Mouse (Mus musculus) C2C12 (cell line): ENCODE data around the gene Fkbp10. TPM values are rescaled to one million over a fixed set of nuclear protein-coding genes. Genes with fewer than 3 reads are reported as not detected.
A peak's percentile ranks its signal among the peaks of the same experiment; 100 is the strongest.

Source experiments
- H3K27me3 ChIP-seq: one replicate; pipeline ENCODE4 v1.6.1; 2011; ENCODE audit not compliant: control insufficient read depth, insufficient read depth, insufficient read length
- H3K36me3 ChIP-seq: one replicate; pipeline ENCODE4 v1.6.1; 2011; ENCODE audit not compliant: control insufficient read depth, insufficient read depth
- H3K4me3 ChIP-seq: one replicate; pipeline ENCODE4 v1.5.1; 2011; ENCODE audit warnings: mild to moderate bottlenecking, control low read depth; ENCODE audit not compliant: poor library complexity, insufficient read depth, severe bottlenecking
- H3K79me2 ChIP-seq: one replicate; pipeline ENCODE4 v1.6.1; 2011; ENCODE audit not compliant: control insufficient read depth, insufficient read depth
- H3K79me3 ChIP-seq: one replicate; pipeline ENCODE4 v1.6.1; 2011; ENCODE audit warnings: low read depth, control low read depth
- H3ac ChIP-seq: one replicate; pipeline ENCODE3; 2011; ENCODE audit warnings: low read depth; ENCODE audit not compliant: control insufficient read depth, insufficient read length
- CEBPB ChIP-seq: IDR thresholded peaks from one replicate; pipeline ENCODE4 v1.6.1; 2011; ENCODE audit warnings: low read depth, mild to moderate bottlenecking, control low read depth, moderate library complexity
- CTCF ChIP-seq: IDR thresholded peaks from one replicate; pipeline ENCODE4 v1.5.1; 2011; ENCODE audit not compliant: control insufficient read depth, insufficient read depth, insufficient read length
- FOSL1 ChIP-seq: IDR thresholded peaks from one replicate; pipeline ENCODE4 v1.8.0; 2011; ENCODE audit warnings: mild to moderate bottlenecking, low read length; ENCODE audit not compliant: poor library complexity, insufficient read depth, severe bottlenecking
- MAX ChIP-seq: IDR thresholded peaks from one replicate; pipeline ENCODE4 v1.6.1; 2011; ENCODE audit warnings: mild to moderate bottlenecking, control low read depth
- MYOD1 ChIP-seq: IDR thresholded peaks from one replicate; pipeline ENCODE4 v1.6.1; 2011; ENCODE audit warnings: low read depth; ENCODE audit not compliant: control insufficient read depth, insufficient read length
- MYOG ChIP-seq: IDR thresholded peaks from one replicate; pipeline ENCODE4 v1.6.1; 2011; ENCODE audit not compliant: control insufficient read depth, insufficient read length; ENCODE audit errors: extremely low read depth
- USF1 ChIP-seq: IDR thresholded peaks from one replicate; pipeline ENCODE4 v1.6.1; 2011; ENCODE audit warnings: low read depth, mild to moderate bottlenecking, control low read depth, moderate library complexity
- polyA plus RNA-seq: library from polyadenylated mRNA; unstranded; fragments of >200 nt; fragmentation: generic; extraction: Trizol; gene quantifications from one replicate; pipeline ENCODE4 v1.2.1, GENCODE M21; 2012; ENCODE audit warnings: missing spikeins

Fkbp10 gene
- polyA plus RNA-seq, 1 experiment = 250 TPM

DNA sequence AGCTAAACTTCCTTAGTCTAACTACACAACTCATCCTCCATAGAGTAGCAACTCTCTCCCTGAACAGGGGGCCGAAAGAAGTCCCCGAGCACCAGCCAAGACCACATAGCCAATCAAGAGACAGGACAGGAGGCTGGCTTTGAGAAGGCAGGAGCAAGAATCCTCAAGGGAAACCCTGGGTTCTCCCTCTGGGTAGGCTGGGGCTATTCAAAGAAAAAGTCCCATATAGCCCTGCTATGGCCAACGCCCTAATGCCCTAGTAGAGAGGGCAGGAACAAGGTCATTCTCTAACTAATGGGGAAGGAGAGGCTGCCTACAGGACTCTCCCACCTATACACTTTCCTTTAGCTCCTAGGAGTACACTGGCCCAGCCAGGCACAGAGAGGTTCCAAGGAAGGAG, 30.5 kb upstream of the Fkbp10 start:
- H3K79me3 ChIP-seq = peaks cover 24% of the 10 kb centered on the region
- peaks cover 61% of the 10 kb centered on the region for H3K36me3 ChIP-seq
- TF ChIP-seq CEBPB (no peak), USF1 (no peak), MYOG (no peak), FOSL1 (no peak), CTCF (no peak), MAX (no peak), MYOD1 (no peak)

DNA sequence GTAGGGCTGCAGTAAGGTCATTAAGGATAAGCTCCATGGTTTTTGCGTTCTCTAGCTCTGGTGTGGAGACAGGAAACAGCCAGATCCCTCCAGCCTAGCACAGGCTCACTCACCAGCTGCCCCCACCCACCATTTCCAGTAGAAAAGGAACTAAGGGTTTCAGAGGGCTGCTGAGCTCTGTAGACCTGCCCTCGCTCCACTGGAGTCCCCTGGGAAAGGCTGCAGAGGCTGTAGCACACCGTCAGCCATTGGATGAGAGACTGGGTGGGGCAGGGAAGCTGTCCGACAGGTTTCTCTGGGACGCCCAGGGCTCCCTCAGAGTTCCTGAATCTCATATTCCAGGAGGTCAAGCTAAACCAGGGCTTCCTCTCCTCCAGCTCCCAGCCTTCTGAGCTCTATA, 28.9 kb upstream of the Fkbp10 start:
- peaks cover 57% of the 10 kb centered on the region for H3K79me2 ChIP-seq
- H3K36me3 ChIP-seq = peaks cover 47% of the 10 kb centered on the region
- no peaks in the 10 kb centered on the region for H3K27me3 ChIP-seq
- H3K79me3 ChIP-seq = peaks cover 34% of the 10 kb centered on the region
- H3ac ChIP-seq = no peak overlapping the region
- H3K4me3 ChIP-seq = no peak overlapping the region
- TF ChIP-seq MYOD1 = no peak
- TF ChIP-seq CEBPB = no peak

More for the DNA sequence above, 30.5 kb upstream of the Fkbp10 start:
- Histone ChIP-seq H3ac (no peak overlapping the region), H3K79me2 (peaks cover 41% of the 10 kb centered on the region), H3K4me3 (no peak overlapping the region), H3K27me3 (no peaks in the 10 kb centered on the region)

DNA sequence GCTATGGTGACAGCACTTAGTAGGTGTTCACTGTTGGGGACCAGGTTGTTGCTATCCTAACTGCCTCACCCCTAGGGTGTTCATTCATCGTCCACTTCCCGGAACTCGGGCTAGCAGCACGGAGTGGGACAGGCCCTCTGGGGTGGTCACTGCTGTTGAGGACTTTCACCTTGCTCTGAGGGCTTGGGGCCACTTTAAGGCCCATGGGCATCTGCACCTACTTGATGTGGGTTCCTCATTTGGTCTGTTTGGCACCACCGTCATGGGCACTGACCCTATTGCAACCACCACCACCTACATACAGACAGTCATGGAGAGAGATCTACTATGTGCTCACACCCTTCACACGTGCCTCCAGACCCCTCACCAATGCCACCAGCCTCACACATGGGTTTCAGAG, 28.4 kb upstream of the Fkbp10 start:
- Histone ChIP-seq H3K4me3 (no peak overlapping the region), H3K36me3 (peaks cover 42% of the 10 kb centered on the region), H3K79me3 (peaks cover 36% of the 10 kb centered on the region), H3ac (no peak overlapping the region), H3K79me2 (peaks cover 62% of the 10 kb centered on the region), H3K27me3 (no peaks in the 10 kb centered on the region)
- TF ChIP-seq MAX = no peak
- no peak for TF ChIP-seq FOSL1
- TF ChIP-seq MYOG = no peak
- TF ChIP-seq CTCF = no peak
- TF ChIP-seq MYOD1 = no peak
- TF ChIP-seq USF1 = no peak
- no peak for TF ChIP-seq CEBPB

DNA sequence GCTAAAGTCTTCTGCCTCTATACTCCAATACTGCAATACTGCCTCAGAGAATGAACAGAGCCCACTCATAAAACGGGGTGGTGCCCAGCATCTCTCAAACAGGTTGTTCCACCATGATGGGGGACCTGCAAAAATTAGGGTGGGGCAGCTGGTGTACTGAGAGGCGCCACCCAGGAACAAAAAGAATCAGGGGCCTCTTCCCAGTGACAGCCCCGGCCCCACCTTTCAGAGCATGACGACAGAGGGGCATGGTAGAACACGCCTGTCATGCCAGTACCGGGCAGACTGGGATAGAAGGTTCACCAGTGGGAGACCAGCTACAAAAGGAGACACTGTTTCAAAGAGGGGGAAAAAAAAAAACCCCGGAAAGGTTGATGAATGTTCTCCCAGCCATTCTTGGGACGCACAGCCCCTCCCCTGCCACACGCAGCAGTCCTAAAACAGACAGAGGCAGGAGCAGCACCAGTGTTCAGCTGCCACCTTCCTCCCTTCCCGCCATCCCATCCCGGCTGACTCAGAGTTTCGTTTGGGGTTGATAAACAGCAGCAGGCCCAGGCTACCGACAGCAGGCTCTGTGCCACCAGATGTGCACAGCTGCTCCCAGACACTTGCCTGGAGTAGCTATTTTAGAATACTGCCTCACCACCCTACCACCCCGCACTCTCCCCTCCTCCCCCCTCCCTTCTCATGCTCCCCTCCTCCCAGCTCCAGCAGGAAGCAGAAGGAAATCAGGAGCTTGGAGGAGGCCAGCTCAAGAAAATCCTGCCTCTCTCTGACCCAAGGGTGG, 27.7 kb upstream of the Fkbp10 start:
- H3K27me3 ChIP-seq = no peaks in the 10 kb centered on the region
- no peak overlapping the region for H3ac ChIP-seq
- H3K79me2 ChIP-seq = peaks cover 69% of the 10 kb centered on the region
- H3K36me3 ChIP-seq = peaks cover 37% of the 10 kb centered on the region
- TF ChIP-seq FOSL1 (peak; percentile 28), CTCF (no peak), MYOG (no peak), MAX (peak; percentile 70), CEBPB (no peak), USF1 (no peak), MYOD1 (peak; percentile 88)
- H3K79me3 ChIP-seq = peaks cover 41% of the 10 kb centered on the region
- H3K4me3 ChIP-seq = no peak overlapping the region

DNA sequence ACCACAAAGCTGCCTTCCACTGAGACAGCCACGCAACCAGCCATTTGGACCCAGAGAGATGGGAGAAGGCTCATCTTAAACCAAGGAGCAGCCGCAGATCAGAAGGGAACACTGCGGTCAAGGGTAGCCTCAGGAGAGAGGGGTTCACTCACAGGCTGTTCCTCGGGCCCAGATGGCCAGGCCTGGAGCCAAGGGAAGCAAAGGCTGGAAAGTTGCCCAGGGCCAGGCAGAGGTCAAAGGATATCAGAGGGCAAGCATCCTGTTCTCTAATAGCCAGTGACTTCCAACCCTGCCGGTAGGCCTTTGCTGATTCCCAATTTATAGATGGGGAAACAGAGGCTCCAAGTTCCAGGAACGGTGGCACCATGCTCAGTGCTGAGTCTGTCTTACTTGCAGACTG, 26.9 kb upstream of the Fkbp10 start:
- Histone ChIP-seq H3K4me3 (no peak overlapping the region), H3K79me2 (peaks cover 77% of the 10 kb centered on the region), H3K79me3 (peaks cover 49% of the 10 kb centered on the region), H3ac (peak overlapping the region; percentile 3), H3K27me3 (no peaks in the 10 kb centered on the region), H3K36me3 (peaks cover 30% of the 10 kb centered on the region)
- TF ChIP-seq FOSL1 (no peak), MYOG (no peak), USF1 (no peak), CEBPB (no peak), CTCF (no peak), MAX (no peak), MYOD1 (no peak)

DNA sequence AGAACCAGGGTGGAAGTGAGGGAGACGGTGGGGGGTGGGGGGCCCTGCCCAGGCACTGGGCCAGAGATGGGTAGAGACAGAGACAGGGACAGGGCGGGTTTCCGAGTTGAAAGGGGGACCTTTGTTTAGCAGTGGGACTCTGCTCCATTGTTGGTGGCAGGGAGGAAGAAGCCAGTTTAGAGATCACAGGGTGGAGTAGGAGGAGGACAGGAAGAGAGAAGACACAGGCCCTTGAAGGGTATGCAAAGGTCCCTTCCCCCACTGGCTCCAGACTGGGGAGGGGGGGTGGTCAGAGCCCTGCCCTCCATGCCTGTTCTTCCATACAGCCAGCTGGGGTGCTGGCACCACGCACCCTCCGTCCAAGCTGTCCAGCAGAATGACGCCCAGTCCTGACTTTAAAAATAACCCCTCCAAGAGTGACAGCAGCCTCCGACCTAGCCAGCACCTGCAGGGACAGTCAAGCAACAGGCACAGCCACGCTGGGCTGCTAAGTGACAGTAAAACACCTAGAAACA, 25.5 kb upstream of the Fkbp10 start:
- H3K79me3 ChIP-seq = peaks cover 60% of the 10 kb centered on the region
- H3K79me2 ChIP-seq = peaks cover 91% of the 10 kb centered on the region
- H3K27me3 ChIP-seq = no peaks in the 10 kb centered on the region
- TF ChIP-seq MAX = no peak
- TF ChIP-seq CEBPB = no peak
- no peak for TF ChIP-seq MYOD1
- no peak for TF ChIP-seq CTCF
- TF ChIP-seq USF1 = no peak
- TF ChIP-seq MYOG = no peak
- TF ChIP-seq FOSL1 = no peak
- no peak overlapping the region for H3ac ChIP-seq
- peaks cover 16% of the 10 kb centered on the region for H3K36me3 ChIP-seq
- no peak overlapping the region for H3K4me3 ChIP-seq
